Mouse (Mus musculus) adrenal gland, adult 18-20 months (tissue): ENCODE results near the gene Gm15557. TPM values are rescaled to one million over a fixed set of nuclear protein-coding genes. Genes with fewer than 3 reads are reported as not detected.
A peak's percentile ranks its signal among the peaks of the same experiment; 100 is the strongest.

Experiments used
- DNase-seq, 2 experiments: peaks; one replicate each; pipeline ENCODE4 v3.0.0; 2021 to 2022; ENCODE audit warnings: low spot score in 2 of 2
- total RNA-seq, 2 experiments: library from RNA; stranded (reverse); gene quantifications; 1 replicate in 1 of 2; 2 replicates in 1 of 2; pipeline ENCODE4 v1.2.3; 2021

Gene Gm15557
- total RNA-seq, 2 experiments from 2014 or later, result not detected

GRCm38 (mm10) chr2:155947390-155948002 is 7.0 kb downstream of the Gm15557 start:
- DNase-seq, result no peak

GRCm38 (mm10) chr2:155949362-155949761 is 8.8 kb downstream of the Gm15557 start:
- DNase-seq, result no peak

GRCm38 (mm10) chr2:155952006-155952405 is 11.5 kb downstream of the Gm15557 start:
- DNase-seq, result peak; percentile 37 to 48

GRCm38 (mm10) chr2:155956134-155957059 is 15.9 kb downstream of the Gm15557 start, which contains the start of gene Cep250:
TSS of gene Cep250 (plus strand) at chr2:155956458.
- DNase-seq, result peak; percentile 83 to 85

- DNase-seq, result no peak
These were observed 19.5 kb downstream of the Gm15557 start for GRCm38 (mm10) chr2:155959981-155960380.

- no peak for DNase-seq
These were observed 21.3 kb downstream of the Gm15557 start for GRCm38 (mm10) chr2:155961862-155962261.

GRCm38 (mm10) chr2:155962991-155963390 is 22.5 kb downstream of the Gm15557 start:
- no peak for DNase-seq

GRCm38 (mm10) chr2:155973348-155973747 is 32.8 kb downstream of the Gm15557 start:
- no peak for DNase-seq

GRCm38 (mm10) chr2:155974087-155974731 is 33.7 kb downstream of the Gm15557 start:
- DNase-seq, result no peak

GRCm38 (mm10) chr2:155979328-155979991 is 38.9 kb downstream of the Gm15557 start:
- DNase-seq, result no peak

GRCm38 (mm10) chr2:155985776-155986175 is 45.2 kb downstream of the Gm15557 start:
- DNase-seq, result no peak

- no peak for DNase-seq
These were observed 46.6 kb downstream of the Gm15557 start for GRCm38 (mm10) chr2:155987131-155987530.

- no peak for DNase-seq
These were observed 48.6 kb downstream of the Gm15557 start for GRCm38 (mm10) chr2:155989085-155989484.

GRCm38 (mm10) chr2:155991151-155991550 is 50.6 kb downstream of the Gm15557 start:
- DNase-seq, result no peak

- DNase-seq, result no peak
These were observed 51.4 kb downstream of the Gm15557 start for GRCm38 (mm10) chr2:155991863-155992321.

Other genes with a start within 250 kb of the Gm15557 start
- gene Trpc4ap, start 248.3 kb upstream of the Gm15557 start, total RNA-seq, result 100 to 1,000 TPM; 123 to 144 TPM
- gene Edem2, start 211.3 kb upstream of the Gm15557 start, total RNA-seq, result 10 to 100 TPM; 36.9 to 46.2 TPM
- gene Gm17581, start 204.9 kb upstream of the Gm15557 start, total RNA-seq, result not detected
- gene Procr, start 189.6 kb upstream of the Gm15557 start, total RNA-seq, result 100 to 1,000 TPM in 1 of 2 experiments, 10 to 100 TPM in 1; 44.9 to 104 TPM
- gene Mmp24, start 165.4 kb upstream of the Gm15557 start, total RNA-seq, result 1 to 10 TPM; 1.2 to 2.3 TPM
- gene BC029722, start 121.3 kb upstream of the Gm15557 start, total RNA-seq, result 100 to 1,000 TPM; 171 to 240 TPM
- gene Eif6, start 113.8 kb upstream of the Gm15557 start, total RNA-seq, result 100 to 1,000 TPM; 131 to 138 TPM
- not detected for gene Fam83c, start 105.9 kb upstream of the Gm15557 start, total RNA-seq
- 100 to 1,000 TPM; 122 to 139 TPM for gene Uqcc1, start 10.4 kb upstream of the Gm15557 start, total RNA-seq
- under 1 TPM in 1 of 2 experiments, not detected in 1; 0.38 TPM for gene Gdf5, start 4.6 kb downstream of the Gm15557 start, total RNA-seq
- 10 to 100 TPM in 1 of 2 experiments, 1 to 10 TPM in 1; 9.9 to 10.7 TPM for gene Cep250, start 15.7 kb downstream of the Gm15557 start, total RNA-seq
- 1 to 10 TPM; 1.2 to 2.0 TPM for gene 6430550D23Rik, start 67.2 kb downstream of the Gm15557 start, total RNA-seq
- 100 to 1,000 TPM; 215 to 227 TPM for gene Ergic3, start 67.3 kb downstream of the Gm15557 start, total RNA-seq
- gene Fer1l4, start 112.2 kb downstream of the Gm15557 start, total RNA-seq, result not detected
- gene Spag4, start 124.4 kb downstream of the Gm15557 start, total RNA-seq, result 1 to 10 TPM; 4.2 to 9.3 TPM
- 10 to 100 TPM; 36.1 to 37.2 TPM for gene Cpne1, start 171.2 kb downstream of the Gm15557 start, total RNA-seq
- 10 to 100 TPM; 22.1 to 29.7 TPM for gene Rbm12, start 171.2 kb downstream of the Gm15557 start, total RNA-seq
- gene Gm28036, start 186.4 kb downstream of the Gm15557 start, total RNA-seq, result 10 to 100 TPM; 25.4 to 28.6 TPM
- 100 to 1,000 TPM; 346 to 350 TPM for gene Romo1, start 203.3 kb downstream of the Gm15557 start, total RNA-seq
- gene Nfs1, start 203.5 kb downstream of the Gm15557 start, total RNA-seq, result 10 to 100 TPM; 80.4 to 90.4 TPM
- gene Rbm39, start 239.5 kb downstream of the Gm15557 start, total RNA-seq, result 100 to 1,000 TPM; 283 to 382 TPM